Mouse (Mus musculus) CH12.LX (cell line): ENCODE results near the gene Prss16. TPM values are rescaled to one million over a fixed set of nuclear protein-coding genes. Genes with fewer than 3 reads are reported as not detected.
"Not testable (repeated sequence)": the region's sequence is repeated elsewhere in the genome, so short reads cannot be mapped to it uniquely, and the experiment has no call there.

Experiments used
- DNase-seq: peaks from one replicate; pipeline ENCODE4 v3.0.0-alpha.2; 2013; ENCODE audit errors: extremely low read depth
- H3K27ac ChIP-seq: 2 replicates; pipeline ENCODE4 v1.5.1; 2012; ENCODE audit warnings: low read depth, mild to moderate bottlenecking, control low read depth, moderate library complexity; ENCODE audit not compliant: insufficient read depth
- H3K27me3 ChIP-seq: replicated peaks from 2 replicates; pipeline ENCODE3; 2012; ENCODE audit warnings: inconsistent platforms
- H3K36me3 ChIP-seq, 2 experiments: replicated peaks in 1 of 2; 2 replicates each; pipeline versions ENCODE3 to v1.6.1; 2012; ENCODE audit warnings: inconsistent platforms in 1 of 2, low read length in 1 of 2, mild to moderate bottlenecking in 1 of 2, mixed read lengths in 1 of 2, moderate library complexity in 1 of 2; ENCODE audit not compliant: control insufficient read depth in 1 of 2, insufficient read depth in 1 of 2
- H3K4me1 ChIP-seq, 2 experiments: 2 replicates each; pipeline ENCODE4 v1.6.1; 2012; ENCODE audit warnings: inconsistent platforms in 1 of 2, moderate library complexity in 1 of 2; ENCODE audit not compliant: insufficient read depth in 2 of 2, control insufficient read depth in 1 of 2
- H3K4me2 ChIP-seq: 2 replicates; pipeline ENCODE4 v1.6.1; 2012; ENCODE audit warnings: low read depth, mild to moderate bottlenecking, control low read depth; ENCODE audit not compliant: poor library complexity, insufficient read depth, severe bottlenecking
- H3K4me3 ChIP-seq, 3 experiments: fragments of 150-350 bp in 1 of 3; sonication (generic) in 1 of 3; replicated peaks in 1 of 3; 2 replicates each; pipeline versions ENCODE3 to v1.5.1; 2011 to 2012; ENCODE audit warnings: low read depth in 2 of 3, low read length in 2 of 3, mild to moderate bottlenecking in 2 of 3, moderate library complexity in 2 of 3, control low read depth in 1 of 3, improper control_type of control experiment in 1 of 3, inconsistent platforms in 1 of 3, mixed read lengths in 1 of 3; ENCODE audit not compliant: poor library complexity in 1 of 3
- H3K79me2 ChIP-seq: replicated peaks from 2 replicates; pipeline ENCODE4 v1.6.1; 2012; ENCODE audit warnings: mild to moderate bottlenecking, moderate library complexity; ENCODE audit not compliant: control insufficient read depth, poor library complexity, insufficient read depth, severe bottlenecking; ENCODE audit errors: extremely low read depth
- H3K9ac ChIP-seq: 2 replicates; pipeline ENCODE4 v1.6.1; 2012; ENCODE audit warnings: low read depth, mild to moderate bottlenecking, control low read depth, moderate library complexity; ENCODE audit not compliant: insufficient read depth
- H3K9me3 ChIP-seq: replicated peaks from 2 replicates; pipeline ENCODE3; 2012; ENCODE audit warnings: low read length, inconsistent platforms, mixed read lengths
- CHD2 ChIP-seq: IDR thresholded peaks from 2 replicates; pipeline ENCODE4 v1.6.1; 2011; ENCODE audit warnings: low read length, improper control_type of control experiment
- E2F4 ChIP-seq: IDR thresholded peaks from 2 replicates; pipeline ENCODE4 v1.6.1; 2011; ENCODE audit warnings: low read depth, low read length, improper control_type of control experiment; ENCODE audit not compliant: insufficient replicate concordance
- HCFC1 ChIP-seq: IDR thresholded peaks from 2 replicates; pipeline ENCODE4 v1.6.1; 2012; ENCODE audit warnings: low read depth, mild to moderate bottlenecking, inconsistent platforms, low read length, improper control_type of control experiment
- JUN ChIP-seq: IDR thresholded peaks from 2 replicates; pipeline ENCODE4 v1.6.1; 2011; ENCODE audit warnings: low read depth, mild to moderate bottlenecking, low read length, improper control_type of control experiment, moderate library complexity; ENCODE audit not compliant: insufficient read depth
- JUND ChIP-seq: conservative IDR thresholded peaks from 2 replicates; pipeline ENCODE4 v1.6.1; 2011; ENCODE audit warnings: low read depth, low read length, improper control_type of control experiment
- KAT2A ChIP-seq: IDR thresholded peaks from 2 replicates; pipeline ENCODE4 v1.6.1; 2012; ENCODE audit warnings: low read length, improper control_type of control experiment, inconsistent platforms; ENCODE audit not compliant: insufficient replicate concordance
- MEF2A ChIP-seq: IDR thresholded peaks from 2 replicates; pipeline ENCODE4 v1.6.1; 2014; ENCODE audit warnings: low read depth, mild to moderate bottlenecking, inconsistent platforms, low read length, improper control_type of control experiment, borderline replicate concordance
- MXI1 ChIP-seq: IDR thresholded peaks from 2 replicates; pipeline ENCODE4 v1.6.1; 2011; ENCODE audit warnings: mild to moderate bottlenecking, low read depth, low read length, improper control_type of control experiment
- MYC ChIP-seq: IDR thresholded peaks from 2 replicates; pipeline ENCODE4 v1.6.1; 2011; ENCODE audit warnings: low read depth, mild to moderate bottlenecking, improper control_type of control experiment, low read length
- NELFE ChIP-seq: IDR thresholded peaks from 2 replicates; pipeline ENCODE4 v1.6.1; 2011; ENCODE audit warnings: low read depth, low read length, improper control_type of control experiment
- NRF1 ChIP-seq: IDR thresholded peaks from 2 replicates; pipeline ENCODE4 v1.6.1; 2014; ENCODE audit warnings: low read depth, mild to moderate bottlenecking, inconsistent platforms, low read length, improper control_type of control experiment, moderate library complexity
- POLR2A ChIP-seq: IDR thresholded peaks from 2 replicates; pipeline ENCODE4 v1.6.1; 2011; ENCODE audit warnings: low read depth, mild to moderate bottlenecking, improper control_type of control experiment, low read length
- POLR2AphosphoS2 ChIP-seq: IDR thresholded peaks from 2 replicates; pipeline ENCODE4 v1.6.1; 2011; ENCODE audit warnings: low read depth, low read length, improper control_type of control experiment
- RCOR1 ChIP-seq: conservative IDR thresholded peaks from 2 replicates; pipeline ENCODE4 v1.6.1; 2012; ENCODE audit warnings: low read depth, mild to moderate bottlenecking, inconsistent platforms, low read length, improper control_type of control experiment
- SIN3A ChIP-seq: IDR thresholded peaks from 2 replicates; pipeline ENCODE4 v1.6.1; 2012; ENCODE audit warnings: low read length, improper control_type of control experiment, inconsistent platforms
- TBP ChIP-seq: conservative IDR thresholded peaks from 2 replicates; pipeline ENCODE4 v1.6.1; 2011; ENCODE audit warnings: low read depth, low read length, improper control_type of control experiment
- TCF12 ChIP-seq: IDR thresholded peaks from 2 replicates; pipeline ENCODE4 v1.6.1; 2014; ENCODE audit warnings: low read depth, mild to moderate bottlenecking, inconsistent platforms, low read length, improper control_type of control experiment
- UBTF ChIP-seq: IDR thresholded peaks from 2 replicates; pipeline ENCODE4 v1.6.1; 2012; ENCODE audit warnings: low read depth, mild to moderate bottlenecking, inconsistent platforms, low read length, improper control_type of control experiment, moderate library complexity
- dilution Hi-C: fragments of 300-500 bp; cut with MboI; formaldehyde crosslinking; loops from 2 replicates; pipeline ENCODE4 v1.14.3; 2020; ENCODE audit warnings: low sequenced_read_pairs; ENCODE audit not compliant: extremely low pct_unique_long_range_greater_than_20kb, extremely low pct_ligation_motif_present
- in situ Hi-C: fragments of 300-500 bp; cut with MboI; formaldehyde crosslinking; loops from 3 replicates; pipeline ENCODE4 v1.14.3; 2019; ENCODE audit warnings: low sequenced_read_pairs, low pct_ligation_motif_present, low pct_unique_long_range_greater_than_20kb, mixed read lengths
- polyA plus RNA-seq: library from polyadenylated mRNA; unstranded; fragments of >175 nt; gene quantifications from 2 replicates; pipeline ENCODE4 v1.2.1, GENCODE M21; 2012; ENCODE audit warnings: low read depth; ENCODE audit not compliant: insufficient read length
- total RNA-seq, 2 experiments: library from RNA; depleted of rRNA; stranded (reverse); fragments of 300-350 nt in 1 of 2; fragments of >200 nt in 1 of 2; gene quantifications; 2 replicates each; pipeline ENCODE4 v1.2.3; 2012 to 2014

Prss16 gene
- total and polyA plus RNA-seq, 3 experiments, result 0.36 to 1.4 (median 0.47) TPM

DNA sequence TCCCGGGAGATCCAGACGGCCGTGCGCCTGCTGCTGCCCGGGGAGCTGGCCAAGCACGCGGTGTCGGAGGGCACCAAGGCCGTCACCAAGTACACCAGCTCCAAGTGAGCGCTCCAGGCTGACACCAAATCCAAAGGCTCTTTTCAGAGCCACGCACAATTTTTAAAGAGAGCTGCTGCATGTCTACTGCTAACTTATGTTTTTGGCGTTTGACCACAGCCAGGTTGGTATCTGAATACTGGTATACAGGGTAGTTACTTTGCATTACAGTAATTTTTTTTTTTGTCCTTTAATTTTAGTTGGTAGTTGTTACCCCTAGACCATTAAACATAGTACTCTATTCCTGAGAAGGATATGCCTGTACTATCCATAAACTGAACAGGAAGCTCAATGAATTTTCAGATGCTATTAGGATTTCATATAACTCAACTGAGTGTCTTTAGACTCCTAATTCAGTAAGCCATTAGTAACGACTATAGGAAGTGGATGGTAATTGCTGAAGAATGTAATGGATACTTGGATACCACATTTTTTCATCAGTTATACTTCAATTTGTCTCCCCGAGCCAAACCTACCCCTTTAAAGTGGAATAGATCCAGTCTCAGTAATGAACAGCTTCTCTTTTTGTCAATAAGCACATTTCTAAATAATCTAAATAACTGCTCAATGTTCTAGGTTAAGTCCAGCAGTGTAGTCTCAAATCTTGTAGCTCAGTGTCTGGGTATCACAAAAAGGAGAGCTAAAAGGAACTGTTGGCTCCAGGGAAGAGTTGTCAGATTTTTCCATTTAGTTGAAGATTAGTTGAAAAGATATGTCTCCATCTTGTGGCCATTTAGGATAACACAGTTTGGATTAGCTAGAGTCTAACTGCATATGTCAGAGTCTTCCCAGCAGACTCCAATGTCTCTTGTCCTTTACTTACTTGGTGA, 34.2 kb upstream of the Prss16 start (continued):
- TF ChIP-seq RCOR1, result peak; percentile 63; the same call in 1 of the 2 replicates
- TF ChIP-seq, all 38 proteins: peak for 16

GRCm38 (mm10) chr13:22042568-22043502, 33.3 kb upstream of the Prss16 start, which contains the start of the genes Hist1h2ag and Hist1h2bj:
Gene Hist1h2ag, minus strand, starts transcription at chr13:22042944.
Gene Hist1h2bj, plus strand, starts transcription at chr13:22043214.
- peak; percentile 98 for DNase-seq
- in situ Hi-C loops, result loop anchor here (10.0 to 25.0 kb wide), 2 partner anchors 1382 to 1719 kb away; partner anchors contain the start of genes Abt1, Hist1h1a, Hist1h2ab and Hist1h3a
- H3K27me3 ChIP-seq, H3K9me3 ChIP-seq, H3K36me3 ChIP-seq, H3K79me2 ChIP-seq, dilution Hi-C loops: not testable (repeated sequence)
- Histone ChIP-seq H3K4me1 (peaks cover 0 to 40% of the 10 kb centered on the region in 2 experiments; a peak in 2 of 4 replicates), H3K4me3 (peak within 1 kb of the TSS; percentile 35 to 48 (median 44)), H3K27ac (peak within 1 kb of the TSS; percentile 87), H3K4me2 (peak within 1 kb of the TSS; percentile 67), H3K9ac (peak within 1 kb of the TSS; percentile 76)
- TF ChIP-seq NRF1 (peak; percentile 72), JUND (peak; percentile 98), SIN3A (peak; percentile 73; the same call in 1 of the 2 replicates), MEF2A (0 out of 2 replicates have a peak, but pooled peaks have one; percentile 30), NELFE (peak; percentile 33), CHD2 (peak; percentile 96), KAT2A (0 out of 2 replicates have a peak, but pooled peaks have one; percentile 10), JUN (peak; percentile 86), HCFC1 (peak; percentile 71), POLR2AphosphoS2 (peak; percentile 23; the same call in 1 of the 2 replicates), E2F4 (peak; percentile 100), RCOR1 (peak; percentile 72; the same call in 1 of the 2 replicates), UBTF (peak; percentile 95), POLR2A (peak; percentile 71; the same call in 1 of the 2 replicates), TBP (peak; percentile 99), MXI1 (0 out of 2 replicates have a peak, but pooled peaks have one; percentile 43), TCF12 (peak; percentile 89), MYC (peak; percentile 55)
